Mouse (Mus musculus) liver, embryonic 16.5 days (tissue): ENCODE data around the gene B630019K06Rik. TPM values are rescaled to one million over a fixed set of nuclear protein-coding genes. Genes with fewer than 3 reads are reported as not detected.

ENCODE experiments used
- ATAC-seq: fragments of 200-750 bp; cut with Nextera tagmentation; 2 replicates; pipeline ENCODE4 v1.8.0; 2017; ENCODE audit warnings: low read depth, mild to moderate bottlenecking, moderate number of reproducible peaks, moderate library complexity
- H3K27ac ChIP-seq: fragments of 300-500 bp; sonication (generic); 2 replicates; pipeline ENCODE4 v1.5.1; 2014; ENCODE audit warnings: mild to moderate bottlenecking, low read length
- H3K27me3 ChIP-seq: fragments of 300-500 bp; sonication (generic); 2 replicates; pipeline ENCODE4 v1.6.1; 2014; ENCODE audit warnings: low read depth, low read length, mixed read lengths; ENCODE audit not compliant: control insufficient read depth, insufficient read depth
- H3K36me3 ChIP-seq: fragments of 300-500 bp; sonication (generic); 2 replicates; pipeline ENCODE4 v1.6.1; 2014; ENCODE audit warnings: mild to moderate bottlenecking; ENCODE audit not compliant: control insufficient read depth, insufficient read depth
- H3K4me1 ChIP-seq: fragments of 300-500 bp; sonication (generic); 2 replicates; pipeline ENCODE4 v1.6.1; 2014; ENCODE audit warnings: low read depth, low read length, mixed read lengths; ENCODE audit not compliant: control insufficient read depth
- H3K4me2 ChIP-seq: fragments of 300-500 bp; sonication (generic); 2 replicates; pipeline ENCODE4 v1.6.1; 2014; ENCODE audit warnings: low read depth, low read length, mixed read lengths
- H3K4me3 ChIP-seq: fragments of 300-500 bp; sonication (generic); 2 replicates; pipeline ENCODE4 v1.5.1; 2014; ENCODE audit warnings: low read depth, mild to moderate bottlenecking, low read length
- H3K9ac ChIP-seq: fragments of 300-500 bp; sonication (generic); 2 replicates; pipeline ENCODE4 v1.6.1; 2014; ENCODE audit warnings: low read depth, low read length
- H3K9me3 ChIP-seq: fragments of 300-500 bp; sonication (generic); replicated peaks from 2 replicates; pipeline ENCODE4 v1.6.1; 2016; ENCODE audit warnings: low read length; ENCODE audit not compliant: control insufficient read depth
- WGBS: fragments of 180-500 bp; shearing (Covaris S2); extraction: QIAGEN DNeasy Blood & Tissue Kit; methylation state at CpG from one replicate; pipeline ENCODE4 v1.1.7; 2014; ENCODE audit not compliant: insufficient replicate concordance; 5-methylcytosine and 5-hydroxymethylcytosine counted together
- polyA plus RNA-seq: library from polyadenylated mRNA; unstranded; fragments of >200 nt; fragmentation: Nextera tagmentation; extraction: Ambion mirVana; gene quantifications from 2 replicates; pipeline ENCODE4 v1.2.1, GENCODE M21; 2015

Gene B630019K06Rik
- polyA plus RNA-seq, 1 experiment from 2014 or later: 0.25 TPM

GRCm38 (mm10) chrX:8901906-8902472 lies 9.8 kb downstream of the B630019K06Rik start:
- 34% methylated on average over 7 of the region's 7 CpGs for WGBS
- ATAC-seq: no peak
- H3K9me3 ChIP-seq: no peaks in the 10 kb centered on the region
- H3K9ac ChIP-seq: no peak overlapping the region
- H3K36me3 ChIP-seq: no peaks in the 10 kb centered on the region
- H3K4me1 ChIP-seq: no peaks in the 10 kb centered on the region
- no peaks in the 10 kb centered on the region for H3K27me3 ChIP-seq
- no peak overlapping the region for H3K27ac ChIP-seq
- no peak overlapping the region for H3K4me3 ChIP-seq
- no peak overlapping the region for H3K4me2 ChIP-seq

GRCm38 (mm10) chrX:8921080-8921479 lies 28.9 kb downstream of the B630019K06Rik start:
- Histone ChIP-seq H3K36me3 (no peaks in the 10 kb centered on the region), H3K27ac (no peak overlapping the region), H3K9me3 (no peaks in the 10 kb centered on the region), H3K4me1 (no peaks in the 10 kb centered on the region), H3K27me3 (no peaks in the 10 kb centered on the region), H3K4me3 (no peak overlapping the region), H3K4me2 (no peak overlapping the region), H3K9ac (no peak overlapping the region)
- WGBS: 46% methylated on average over 4 of the region's 4 CpGs
- no peak for ATAC-seq

GRCm38 (mm10) chrX:8921813-8922607 lies 29.8 kb downstream of the B630019K06Rik start:
- no peak overlapping the region for H3K27ac ChIP-seq
- H3K36me3 ChIP-seq: no peaks in the 10 kb centered on the region
- no peak overlapping the region for H3K9ac ChIP-seq
- ATAC-seq: no peak
- 40% methylated on average over 9 of the region's 9 CpGs for WGBS
- no peaks in the 10 kb centered on the region for H3K27me3 ChIP-seq
- H3K9me3 ChIP-seq: no peaks in the 10 kb centered on the region
- no peak overlapping the region for H3K4me2 ChIP-seq
- H3K4me1 ChIP-seq: no peaks in the 10 kb centered on the region
- H3K4me3 ChIP-seq: no peak overlapping the region

GRCm38 (mm10) chrX:8927308-8927707 lies 35.1 kb downstream of the B630019K06Rik start:
- no peak overlapping the region for H3K4me2 ChIP-seq
- H3K36me3 ChIP-seq: no peaks in the 10 kb centered on the region
- no peak overlapping the region for H3K27ac ChIP-seq
- H3K4me3 ChIP-seq: no peak overlapping the region
- WGBS: 38% methylated on average over 4 of the region's 4 CpGs
- H3K4me1 ChIP-seq: no peaks in the 10 kb centered on the region
- no peaks in the 10 kb centered on the region for H3K9me3 ChIP-seq
- no peak for ATAC-seq
- H3K9ac ChIP-seq: no peak overlapping the region
- H3K27me3 ChIP-seq: no peaks in the 10 kb centered on the region

GRCm38 (mm10) chrX:8944041-8944440 lies 51.9 kb downstream of the B630019K06Rik start:
- Histone ChIP-seq H3K9me3 (no peaks in the 10 kb centered on the region), H3K36me3 (no peaks in the 10 kb centered on the region), H3K4me3 (no peak overlapping the region), H3K9ac (no peak overlapping the region), H3K4me1 (no peaks in the 10 kb centered on the region), H3K27ac (no peak overlapping the region), H3K27me3 (no peaks in the 10 kb centered on the region), H3K4me2 (no peak overlapping the region)
- WGBS: 65% methylated on average over 8 of the region's 8 CpGs
- no peak for ATAC-seq

Other genes with a start within 250 kb of the B630019K06Rik start
- not detected in 2 replicates for gene Ssxb8, start 201.5 kb upstream of the B630019K06Rik start, polyA plus RNA-seq
- not detected in 2 replicates for gene Ssx9, start 143.9 kb upstream of the B630019K06Rik start, polyA plus RNA-seq
- gene Ssxb5, start 88.7 kb upstream of the B630019K06Rik start, polyA plus RNA-seq: not detected in 2 replicates
- not detected in 2 replicates for gene Gm6592, start 48.4 kb upstream of the B630019K06Rik start, polyA plus RNA-seq
- gene Gm5751, start 18.1 kb upstream of the B630019K06Rik start, polyA plus RNA-seq: not detected in 2 replicates
- gene Fthl17b, start 70.6 kb downstream of the B630019K06Rik start, polyA plus RNA-seq: not detected in 2 replicates
- gene Fthl17c, start 84.2 kb downstream of the B630019K06Rik start, polyA plus RNA-seq: not detected in 2 replicates
- gene Fthl17d, start 94.4 kb downstream of the B630019K06Rik start, polyA plus RNA-seq: not detected in 2 replicates
- not detected in 2 replicates for gene Fthl17e, start 141.1 kb downstream of the B630019K06Rik start, polyA plus RNA-seq
- not detected in 2 replicates for gene Fthl17f, start 170.6 kb downstream of the B630019K06Rik start, polyA plus RNA-seq
- not detected in 2 replicates for gene 4930402K13Rik, start 212.2 kb downstream of the B630019K06Rik start, polyA plus RNA-seq